Mouse (Mus musculus) left cerebral cortex, adult 2 months (tissue): ENCODE data around the gene St6galnac1. TPM values are rescaled to one million over a fixed set of nuclear protein-coding genes. Genes with fewer than 3 reads are reported as not detected.

ENCODE experiments used
- DNase-seq, 2 experiments: peaks; one replicate each; pipeline ENCODE4 v3.0.0; 2021 to 2022; ENCODE audit warnings: low spot score in 2 of 2, mixed read lengths in 1 of 2; ENCODE audit errors: extremely low spot score in 1 of 2
- H3K27ac ChIP-seq: fragments of 200-600 bp; 2 replicates; pipeline ENCODE4 v1.8.1; 2022
- H3K4me3 ChIP-seq: fragments of 200-600 bp; 2 replicates; pipeline ENCODE4 v1.8.1; 2022
- CTCF ChIP-seq: fragments of 200-600 bp; IDR thresholded peaks from 2 replicates; pipeline ENCODE4 v1.8.1; 2022; ENCODE audit warnings: antibody characterized with exemption, mild to moderate bottlenecking, moderate library complexity
- intact Hi-C: fragments of 180-260 bp; cut with DNase I; formaldehyde crosslinking; loops from one replicate; pipeline ENCODE4 v1.15.1; 2025
- total RNA-seq, 2 experiments: library from RNA; stranded (reverse); gene quantifications; 2 replicates each; pipeline ENCODE4 v1.2.3; 2021

St6galnac1 gene
- total RNA-seq, 2 experiments from 2014 or later: not detected

DNA sequence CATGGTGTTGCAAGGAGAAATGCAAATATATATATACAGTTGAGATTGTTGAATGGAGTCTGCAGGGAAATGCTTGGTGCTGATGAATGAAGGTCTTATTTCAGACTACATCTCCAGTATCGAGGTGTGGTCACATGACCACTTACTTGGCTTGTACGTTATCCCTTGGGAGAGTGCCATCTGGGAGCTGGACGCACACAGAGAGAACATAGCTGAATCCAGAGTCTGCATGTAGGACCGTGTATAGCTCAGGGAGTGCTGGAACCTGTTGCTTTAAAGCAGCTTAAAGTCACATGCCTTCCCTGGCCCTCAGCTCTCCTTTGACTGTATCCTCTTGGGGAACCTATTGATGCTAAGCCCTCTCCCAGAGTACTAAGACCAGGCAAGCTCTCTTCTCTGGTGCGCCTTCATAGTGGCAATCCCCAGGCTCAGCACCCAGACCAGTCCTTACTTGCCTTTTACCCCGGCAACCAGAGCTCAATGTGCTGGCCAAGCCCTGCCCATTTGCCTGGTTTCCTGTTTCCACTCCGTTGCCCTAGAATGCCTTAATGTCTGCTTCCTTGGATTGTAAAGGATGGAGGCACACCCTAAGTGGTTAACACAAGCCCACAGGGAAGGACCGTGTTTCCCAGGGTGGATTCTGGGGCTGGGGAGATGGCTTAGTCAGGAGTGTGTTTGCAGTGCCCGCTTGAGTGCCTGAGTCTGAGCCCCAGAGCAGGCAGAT lies 53.6 kb downstream of the St6galnac1 start:
- TF ChIP-seq CTCF: no peak
- H3K4me3 ChIP-seq: no peak overlapping the region
- DNase-seq: no peak
- intact Hi-C loops: no loop called here
- H3K27ac ChIP-seq: no peak overlapping the region

GRCm38 (mm10) chr11:116720319-116720865 lies 54.9 kb downstream of the St6galnac1 start:
- no peak for TF ChIP-seq CTCF
- DNase-seq: no peak

More at GRCm38 (mm10) chr11:116720319-116720865, 54.9 kb downstream of the St6galnac1 start:
- Histone ChIP-seq H3K4me3 (no peak overlapping the region), H3K27ac (no peak overlapping the region)
- intact Hi-C loops: no loop called here

Other genes with a start within 250 kb of the St6galnac1 start
- gene Sphk1, start 244.6 kb downstream of the St6galnac1 start, total RNA-seq: 1 to 10 TPM; 6.1 to 6.8 TPM
- 100 to 1,000 TPM; 123 to 125 TPM for gene Ube2o, start 194.1 kb downstream of the St6galnac1 start, total RNA-seq
- 1 to 10 TPM; 1.3 to 2.2 TPM for gene Aanat, start 189.1 kb downstream of the St6galnac1 start, total RNA-seq
- gene Rhbdf2, start 148.5 kb downstream of the St6galnac1 start, total RNA-seq: 1 to 10 TPM; 1.9 to 2.0 TPM
- 1 to 10 TPM; 5.4 to 5.8 TPM for gene Prcd, start 122.0 kb downstream of the St6galnac1 start, total RNA-seq
- 10 to 100 TPM; 42.8 to 45.3 TPM for gene Cygb, start 121.2 kb downstream of the St6galnac1 start, total RNA-seq
- 10 to 100 TPM; 15.3 to 22.5 TPM for gene Mxra7, start 52.5 kb upstream of the St6galnac1 start, total RNA-seq
- 10 to 100 TPM; 23.9 to 26.3 TPM for gene Mettl23, start 67.8 kb upstream of the St6galnac1 start, total RNA-seq
- gene Jmjd6, start 67.9 kb upstream of the St6galnac1 start, total RNA-seq: 10 to 100 TPM; 29.7 to 35.9 TPM
- gene Mfsd11, start 76.9 kb upstream of the St6galnac1 start, total RNA-seq: 10 to 100 TPM; 39.3 to 41.8 TPM
- gene Srsf2, start 77.6 kb upstream of the St6galnac1 start, total RNA-seq: 100 to 1,000 TPM; 150 to 158 TPM
- gene Mgat5b, start 143.4 kb upstream of the St6galnac1 start, total RNA-seq: 10 to 100 TPM; 80.0 to 92.0 TPM